Mouse (Mus musculus) cerebellum, adult 2 months (tissue): ENCODE data around the gene Psmb7.

Experiments
- CTCF ChIP-seq: fragments of 200-500 bp; IDR thresholded peaks from 2 replicates; pipeline ENCODE4 v1.5.1; 2011; ENCODE audit warnings: low read depth, mild to moderate bottlenecking, control low read depth, low read length, moderate library complexity, borderline replicate concordance; ENCODE audit not compliant: insufficient read depth
- POLR2A ChIP-seq: fragments of 200-500 bp; IDR thresholded peaks from 2 replicates; pipeline ENCODE4 v1.6.1; 2011; ENCODE audit warnings: low read length, control low read depth, borderline replicate concordance; ENCODE audit not compliant: insufficient read depth

DNA sequence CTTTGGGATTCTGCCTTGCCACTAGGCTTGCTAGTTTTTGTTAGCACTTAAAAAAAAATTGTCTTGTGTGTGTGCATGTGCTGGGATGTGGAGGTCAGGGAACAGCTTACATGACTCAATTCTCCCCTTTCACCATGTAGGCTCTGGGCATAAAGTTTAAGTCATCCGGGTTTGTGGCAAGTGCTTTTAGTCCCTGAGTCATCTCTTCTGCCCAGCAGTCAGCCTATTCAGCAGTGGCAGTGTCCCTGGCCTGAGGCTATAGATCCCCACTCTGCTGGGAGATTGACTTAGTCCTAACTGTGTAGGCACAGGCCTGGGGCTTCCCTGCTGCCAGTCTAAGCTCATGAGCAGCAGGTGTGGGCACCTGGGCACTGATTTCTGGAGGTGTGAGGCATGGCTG, 46.0 kb upstream of the Psmb7 start:
- TF ChIP-seq CTCF (no peak), POLR2A (no peak)
